Mouse (Mus musculus): ENCODE measurements around the gene Fcrl6. TPM values are rescaled to one million over a fixed set of nuclear protein-coding genes. Genes with fewer than 3 reads are reported as not detected.

The Fcrl6 gene
- total and polyA plus RNA-seq, 2 experiments = not detected

DNA sequence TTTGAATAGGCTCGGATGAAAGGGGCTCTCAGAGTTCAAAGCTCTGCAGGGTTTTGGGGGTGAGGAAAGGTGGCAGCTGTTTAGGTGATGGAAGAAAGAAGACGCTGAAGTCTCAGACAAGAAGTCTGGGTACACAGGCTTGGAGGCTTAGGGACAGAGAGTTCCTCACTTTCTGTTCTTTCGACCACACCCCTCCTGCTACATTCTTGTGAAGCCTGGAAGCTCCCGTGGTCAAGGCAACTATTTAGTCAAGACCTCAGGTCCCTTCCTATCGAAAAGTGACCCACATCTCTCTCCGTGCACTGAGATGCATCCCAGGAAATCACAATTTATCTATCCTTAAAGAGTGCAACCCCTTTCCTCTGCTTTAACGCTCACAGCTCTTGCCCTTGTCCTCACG lies 52.6 kb downstream of the Fcrl6 start:
- H3K36me3 ChIP-seq (ENCODE audit: control insufficient read depth, insufficient read depth, low read length) = no peaks in the 10 kb centered on the region
- no peak overlapping the region for H3K27ac ChIP-seq (replicated peaks; ENCODE audit: insufficient read depth, low read depth, low read length)
- DNase-seq (ENCODE audit: extremely low read depth, low read depth, low spot score) = no peak
- no peaks in the 10 kb centered on the region for H3K27me3 ChIP-seq (ENCODE audit: control insufficient read depth, insufficient read depth, low read length)
- no peak overlapping the region for H3K9ac ChIP-seq (ENCODE audit: low read depth, low read length)
- H3K4me3 ChIP-seq (ENCODE audit: insufficient read depth, low read depth, low read length) = peak overlapping the region; percentile 28; the same call in 1 of the 2 replicates
- TF ChIP-seq CTCF (IDR thresholded peaks at IDR 0.05; ENCODE audit: low read depth, low read length) = no peak
- no peak for TF ChIP-seq POLR2A (IDR thresholded peaks at IDR 0.05; ENCODE audit: extremely low read depth, insufficient read depth, low read length)
- no peaks in the 10 kb centered on the region for H3K4me1 ChIP-seq (ENCODE audit: control insufficient read depth, insufficient read depth, low read length)
- 14% methylated on average over 8 of the region's 8 CpGs for WGBS
- H3K79me2 ChIP-seq (ENCODE audit: control insufficient read depth, insufficient read depth, low read length) = no peaks in the 10 kb centered on the region

DNA sequence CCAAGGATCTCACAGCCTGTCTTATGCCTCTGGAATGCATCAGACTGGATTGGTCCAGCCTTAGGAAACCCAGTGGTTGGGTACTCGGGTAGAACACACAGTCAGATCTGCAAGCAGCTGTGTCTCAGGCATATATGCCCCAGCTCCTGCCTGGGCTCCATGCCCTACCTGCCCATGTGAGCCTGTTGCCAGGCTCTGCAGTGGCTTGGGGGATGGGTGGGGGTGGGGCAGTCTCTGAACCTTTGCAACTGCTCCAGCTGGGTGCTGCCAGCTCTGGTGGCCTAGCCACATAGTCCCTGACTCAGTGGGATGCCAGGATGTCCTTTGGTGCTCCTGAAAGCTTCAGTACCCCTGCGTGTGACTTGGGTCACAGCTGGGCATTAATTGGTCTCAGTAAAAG lies 53.0 kb downstream of the Fcrl6 start:
- no peaks in the 10 kb centered on the region for H3K4me1 ChIP-seq (ENCODE audit: control insufficient read depth, insufficient read depth, low read length)
- H3K27ac ChIP-seq (replicated peaks; ENCODE audit: insufficient read depth, low read depth, low read length) = no peak overlapping the region
- H3K79me2 ChIP-seq (ENCODE audit: control insufficient read depth, insufficient read depth, low read length) = no peaks in the 10 kb centered on the region
- no peak overlapping the region for H3K4me3 ChIP-seq (ENCODE audit: insufficient read depth, low read depth, low read length)
- H3K36me3 ChIP-seq (ENCODE audit: control insufficient read depth, insufficient read depth, low read length) = no peaks in the 10 kb centered on the region
- no peaks in the 10 kb centered on the region for H3K27me3 ChIP-seq (ENCODE audit: control insufficient read depth, insufficient read depth, low read length)
- TF ChIP-seq POLR2A (IDR thresholded peaks at IDR 0.05; ENCODE audit: extremely low read depth, insufficient read depth, low read length) (no peak), CTCF (IDR thresholded peaks at IDR 0.05; ENCODE audit: low read depth, low read length) (no peak)
- no peak for DNase-seq (ENCODE audit: extremely low read depth, low read depth, low spot score)
- no peak overlapping the region for H3K9ac ChIP-seq (ENCODE audit: low read depth, low read length)
- WGBS = 32% methylated on average over 2 of the region's 2 CpGs

DNA sequence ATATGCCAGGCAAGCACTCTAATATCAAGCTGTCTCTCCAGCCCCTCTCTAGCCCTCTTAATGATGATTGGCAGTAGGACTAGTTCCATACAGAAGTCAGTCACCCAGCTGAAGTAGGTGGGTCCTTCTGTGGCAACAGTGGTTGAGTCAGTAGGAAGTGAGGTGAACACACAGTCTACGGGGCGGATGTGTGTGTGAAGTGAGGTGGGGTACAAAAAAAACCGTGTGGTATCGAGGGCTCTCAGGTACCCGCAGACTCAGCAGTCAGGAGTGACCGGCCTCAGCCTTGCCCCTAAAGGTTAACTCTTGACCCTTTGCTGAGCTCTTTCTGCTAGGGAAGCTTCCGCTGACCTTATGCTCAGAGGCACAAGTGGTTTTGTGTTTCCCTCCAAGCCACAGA lies 53.9 kb downstream of the Fcrl6 start:
- 46% methylated on average over 7 of the region's 7 CpGs for WGBS
- no peaks in the 10 kb centered on the region for H3K79me2 ChIP-seq (ENCODE audit: control insufficient read depth, insufficient read depth, low read length)
- H3K4me3 ChIP-seq (ENCODE audit: insufficient read depth, low read depth, low read length) = no peak overlapping the region
- DNase-seq (ENCODE audit: extremely low read depth, low read depth, low spot score) = no peak
- H3K36me3 ChIP-seq (ENCODE audit: control insufficient read depth, insufficient read depth, low read length) = no peaks in the 10 kb centered on the region
- no peak for TF ChIP-seq POLR2A (IDR thresholded peaks at IDR 0.05; ENCODE audit: extremely low read depth, insufficient read depth, low read length)
- TF ChIP-seq CTCF (IDR thresholded peaks at IDR 0.05; ENCODE audit: low read depth, low read length) = no peak
- H3K4me1 ChIP-seq (ENCODE audit: control insufficient read depth, insufficient read depth, low read length) = no peaks in the 10 kb centered on the region
- H3K27me3 ChIP-seq (ENCODE audit: control insufficient read depth, insufficient read depth, low read length) = no peaks in the 10 kb centered on the region
- no peak overlapping the region for H3K9ac ChIP-seq (ENCODE audit: low read depth, low read length)
- no peak overlapping the region for H3K27ac ChIP-seq (replicated peaks; ENCODE audit: insufficient read depth, low read depth, low read length)

Other genes starting within 250 kb of the Fcrl6 start
- 3.6 and 3.7 TPM in 2 replicates for gene Pigm, start 226.0 kb downstream of the Fcrl6 start, total RNA-seq (2014; rRNA removed)
- 2.9 and 4.4 TPM in 2 replicates for gene Pigm, start 226.0 kb downstream of the Fcrl6 start, polyA plus RNA-seq (2012; rRNA removed)
- gene Slamf9, start 127.2 kb downstream of the Fcrl6 start, total RNA-seq (2014; rRNA removed) = 0.87 and 0.92 TPM in 2 replicates
- gene Slamf9, start 127.2 kb downstream of the Fcrl6 start, polyA plus RNA-seq (2012; rRNA removed) = 0.17 and 0.53 TPM in 2 replicates
- 0.27 and 0.28 TPM in 2 replicates for gene Igsf9, start 120.8 kb downstream of the Fcrl6 start, total RNA-seq (2014; rRNA removed)
- 0.55 and 0.80 TPM in 2 replicates for gene Igsf9, start 120.8 kb downstream of the Fcrl6 start, polyA plus RNA-seq (2012; rRNA removed)
- gene Tagln2, start 102.5 kb downstream of the Fcrl6 start, total RNA-seq (2014; rRNA removed) = 14.9 and 18.7 TPM in 2 replicates
- gene Tagln2, start 102.5 kb downstream of the Fcrl6 start, polyA plus RNA-seq (2012; rRNA removed) = 22.3 and 25.6 TPM in 2 replicates
- 0.09 and 0.13 TPM in 2 replicates for gene Cfap45, start 81.8 kb downstream of the Fcrl6 start, total RNA-seq (2014; rRNA removed)
- gene Cfap45, start 81.8 kb downstream of the Fcrl6 start, polyA plus RNA-seq (2012; rRNA removed) = 0.39 TPM in 1 of 2 replicates, not detected in the other
- gene Vsig8, start 46.6 kb downstream of the Fcrl6 start, total RNA-seq (2014; rRNA removed) = 0.07 TPM in 1 of 2 replicates, not detected in the other
- gene Vsig8, start 46.6 kb downstream of the Fcrl6 start, polyA plus RNA-seq (2012; rRNA removed) = not detected in 2 replicates
- 1.3 and 1.7 TPM in 2 replicates for gene Slamf8, start 12.0 kb downstream of the Fcrl6 start, total RNA-seq (2014; rRNA removed)
- gene Slamf8, start 12.0 kb downstream of the Fcrl6 start, polyA plus RNA-seq (2012; rRNA removed) = 0.45 and 1.2 TPM in 2 replicates
- gene Dusp23, start 30.4 kb upstream of the Fcrl6 start, total RNA-seq (2014; rRNA removed) = 3.5 and 5.6 TPM in 2 replicates
- gene Dusp23, start 30.4 kb upstream of the Fcrl6 start, polyA plus RNA-seq (2012; rRNA removed) = 30.9 and 44.1 TPM in 2 replicates
- 470 and 497 TPM in 2 replicates for gene Crp, start 95.5 kb upstream of the Fcrl6 start, total RNA-seq (2014; rRNA removed)
- 279 and 317 TPM in 2 replicates for gene Crp, start 95.5 kb upstream of the Fcrl6 start, polyA plus RNA-seq (2012; rRNA removed)